Mouse (Mus musculus): Measurements from ENCODE around the gene Med20.

Gene Med20

DNA sequence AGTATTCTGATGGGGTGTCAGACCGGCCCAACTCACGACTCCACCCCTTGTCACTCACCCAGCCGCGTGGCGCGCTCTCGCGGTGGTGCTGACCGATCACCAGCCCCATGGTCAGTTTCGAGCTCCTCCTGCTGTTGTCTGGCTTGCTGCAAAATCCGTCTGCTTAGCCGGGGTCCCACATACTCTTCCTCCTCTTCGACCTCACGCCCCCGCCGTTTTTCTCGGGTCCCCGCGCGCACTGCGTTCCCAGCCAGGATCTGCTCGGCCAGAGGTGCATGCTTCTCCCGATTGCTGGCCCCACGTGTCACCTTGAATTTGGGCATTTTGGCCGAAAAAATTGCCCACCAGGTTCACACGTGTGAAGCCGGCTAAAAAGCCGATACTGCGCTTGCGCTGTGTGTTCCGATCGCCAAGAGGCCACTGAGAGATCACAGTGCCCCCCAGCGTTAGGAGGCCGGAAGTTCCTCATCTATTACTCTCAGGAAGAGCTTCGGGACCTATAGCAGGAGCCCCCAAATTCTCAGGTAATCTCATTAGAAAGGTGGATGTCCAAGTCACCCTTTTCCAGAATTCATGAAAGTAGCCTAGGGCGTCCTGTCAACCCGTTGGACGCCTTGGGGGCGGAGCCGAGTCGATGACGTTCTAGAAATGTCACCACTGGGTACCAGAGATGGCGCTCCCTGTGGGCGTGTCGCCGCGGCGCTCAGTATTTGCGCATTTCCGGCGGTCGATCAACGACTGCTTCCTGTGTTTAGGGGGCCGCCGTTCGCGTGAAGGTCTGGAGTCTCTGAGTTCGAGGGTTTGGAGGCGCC is at the start of gene Med20, which contains the start of the genes Bysl and Gm20517:
Gene Med20 (plus strand): TSS at position 734 of the 812 bp plus-strand sequence.
Gene Bysl (minus strand): TSS at position 644 of the 812 bp plus-strand sequence.
Gene Gm20517 (plus strand): TSS at position 741 of the 812 bp plus-strand sequence.
- peak; percentile 99 for DNase-seq

DNA sequence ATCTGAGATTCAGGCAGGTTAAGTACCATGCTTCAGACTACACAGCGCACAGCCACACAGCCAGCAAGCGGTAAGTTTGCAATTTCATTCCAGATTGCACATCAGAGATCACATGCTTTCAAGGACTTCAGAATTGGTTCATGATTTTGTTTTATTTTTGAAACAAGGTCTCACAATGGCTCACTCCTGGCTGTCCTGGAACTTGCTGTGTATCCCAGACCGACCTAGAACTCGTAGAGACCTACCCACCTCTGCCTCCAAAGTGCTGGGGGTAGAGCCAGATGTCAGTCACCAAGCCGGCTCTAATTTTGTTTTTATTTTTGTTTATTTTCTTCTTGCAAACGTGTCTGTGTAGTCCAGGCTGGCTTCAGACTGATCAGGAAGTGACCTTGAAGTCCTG is 48.5 kb upstream of the Med20 start:
- no peak for DNase-seq

DNA sequence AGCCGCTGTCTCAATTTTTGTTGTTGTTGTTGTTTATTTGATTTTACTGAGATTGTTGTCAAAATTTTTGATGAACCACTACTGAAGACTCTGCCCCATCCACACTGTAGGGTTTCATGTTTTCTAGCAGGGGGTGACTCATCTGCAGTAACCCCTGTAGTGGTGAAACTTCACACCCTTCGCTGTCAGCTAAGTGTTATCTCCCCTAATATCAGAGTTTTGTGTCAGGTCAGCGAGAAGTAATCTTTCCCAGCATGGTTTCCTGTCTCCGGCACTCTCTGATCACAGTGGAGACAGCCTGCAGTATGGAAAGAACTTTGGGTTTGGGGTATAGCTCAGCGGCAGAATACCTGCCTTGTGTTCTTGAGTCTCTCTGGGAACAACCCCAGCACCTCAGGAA is 46.8 kb upstream of the Med20 start:
- no peak for DNase-seq

DNA sequence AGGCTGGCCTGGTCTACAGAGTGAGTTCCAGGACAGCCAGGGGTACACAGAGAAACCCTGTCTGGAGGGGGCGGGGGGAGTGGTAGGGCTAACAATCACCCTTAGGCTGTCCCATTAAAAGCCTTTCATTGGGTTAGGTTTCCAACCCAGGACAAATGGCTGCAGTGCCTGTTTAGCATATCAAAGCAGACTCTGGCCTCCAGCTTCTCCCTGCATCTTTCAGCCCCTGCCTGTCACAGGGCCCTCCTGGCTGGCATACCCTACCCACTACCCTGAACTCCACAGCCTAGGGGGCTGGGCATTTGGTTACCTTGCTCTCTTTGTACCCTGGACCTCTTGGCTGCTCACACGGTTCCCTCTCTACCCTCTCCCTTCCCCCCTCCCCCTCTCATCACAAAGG is 45.2 kb upstream of the Med20 start:
- no peak for DNase-seq

DNA sequence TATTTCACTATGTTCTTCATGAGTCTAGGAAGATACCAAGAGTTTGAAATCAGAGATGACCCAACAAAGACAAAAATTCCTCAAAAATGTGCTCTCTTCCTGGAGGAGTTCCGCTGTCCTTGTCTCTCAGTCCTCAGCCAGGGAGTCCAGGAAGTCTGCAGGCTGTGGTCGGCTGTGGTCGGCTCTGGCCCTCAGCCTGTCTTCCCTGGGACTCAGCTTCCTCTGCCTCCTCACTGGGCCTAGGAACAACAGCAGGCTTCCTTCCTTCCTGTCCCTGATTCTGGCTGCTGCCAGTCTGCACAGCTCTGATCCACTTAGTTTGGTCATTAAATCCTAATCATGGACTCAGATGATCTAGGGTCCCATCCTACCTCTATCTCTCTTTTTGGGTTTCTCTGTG is 44.1 kb upstream of the Med20 start:
- peak; percentile 31 to 58 for DNase-seq

DNA sequence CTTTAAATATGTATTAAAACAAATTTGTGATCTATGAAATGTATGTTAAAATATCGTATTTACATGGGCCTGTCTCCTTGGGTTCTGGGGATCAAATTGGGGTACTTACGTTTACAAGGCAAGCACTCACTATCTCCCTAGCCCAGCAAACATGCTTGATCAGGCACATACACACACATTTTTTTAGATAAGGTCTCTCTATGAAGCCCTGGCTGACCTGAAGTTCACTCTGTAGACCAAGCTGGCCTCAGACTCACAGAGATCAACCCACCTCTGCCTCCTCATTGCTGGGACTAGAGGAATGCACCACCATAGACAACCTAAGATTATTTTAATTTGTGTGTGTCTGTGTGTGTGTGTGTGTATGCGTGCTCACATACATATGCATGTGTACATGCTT is 43.0 kb upstream of the Med20 start:
- DNase-seq, result no peak

DNA sequence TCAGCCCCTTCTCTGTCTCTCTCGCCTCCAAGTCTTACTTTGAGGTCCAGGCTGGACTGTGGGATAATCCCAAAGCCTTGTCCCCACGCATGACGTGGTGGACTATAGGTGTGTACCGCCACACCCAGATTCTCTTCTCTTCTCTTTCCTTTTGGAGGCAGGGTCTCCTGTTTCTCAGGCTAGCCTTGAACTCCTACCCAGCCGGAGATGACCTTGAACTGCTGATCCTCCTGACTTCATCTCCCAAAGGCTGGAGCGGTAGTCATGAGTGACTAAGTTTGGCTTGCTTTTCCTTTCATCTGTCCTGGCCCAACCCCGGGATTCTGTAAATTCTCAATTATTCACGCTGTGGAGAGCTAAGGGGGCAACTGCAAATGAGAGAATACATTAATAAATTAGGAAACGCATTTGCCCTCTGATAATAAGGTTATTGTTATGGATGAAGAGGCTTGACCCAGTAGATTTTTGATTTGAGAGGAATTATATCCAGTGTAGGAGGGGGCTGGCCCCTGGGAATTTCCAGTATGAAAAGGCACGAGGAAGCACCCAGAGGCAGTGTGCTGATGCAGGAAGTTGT is 42.3 kb upstream of the Med20 start:
- no peak for DNase-seq

DNA sequence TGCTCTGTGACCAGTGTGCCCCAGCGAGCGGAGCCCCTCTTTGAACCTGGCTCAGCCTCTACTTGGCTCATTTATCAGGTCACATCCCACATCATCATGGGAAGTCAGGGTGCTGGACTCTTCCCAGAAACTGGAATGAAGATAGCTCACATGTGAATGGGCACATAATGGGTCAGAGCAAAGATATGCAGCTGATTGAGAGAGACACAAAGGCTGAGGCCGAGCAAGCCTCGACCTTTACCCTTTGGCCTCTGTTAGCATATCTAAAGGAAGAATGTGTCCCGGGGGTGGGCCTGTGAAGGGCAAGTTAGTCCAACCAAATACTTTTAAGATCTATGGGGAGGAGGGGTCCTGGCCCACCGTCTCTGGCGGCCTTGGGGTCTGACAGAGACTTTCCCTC is 39.8 kb upstream of the Med20 start:
- no peak for DNase-seq

DNA sequence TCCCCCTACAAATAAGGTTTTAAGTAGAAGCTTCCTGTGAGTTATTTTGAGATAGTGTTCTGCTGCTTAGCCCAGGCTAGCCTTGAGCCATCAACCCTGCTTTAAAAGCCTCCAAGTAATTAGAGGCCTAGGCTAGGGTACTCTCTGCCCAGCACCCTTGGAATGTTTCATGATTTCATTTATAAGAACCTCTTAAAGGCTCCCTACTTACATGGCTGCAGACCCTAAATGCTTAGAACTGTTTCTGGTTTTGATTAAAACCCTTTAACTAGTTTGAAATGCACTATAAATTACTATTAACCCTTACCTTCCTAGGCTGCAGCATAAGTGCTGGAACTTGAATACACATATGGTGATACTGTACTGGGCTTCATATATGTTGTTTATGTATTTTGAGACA is 38.9 kb upstream of the Med20 start:
- no peak for DNase-seq

DNA sequence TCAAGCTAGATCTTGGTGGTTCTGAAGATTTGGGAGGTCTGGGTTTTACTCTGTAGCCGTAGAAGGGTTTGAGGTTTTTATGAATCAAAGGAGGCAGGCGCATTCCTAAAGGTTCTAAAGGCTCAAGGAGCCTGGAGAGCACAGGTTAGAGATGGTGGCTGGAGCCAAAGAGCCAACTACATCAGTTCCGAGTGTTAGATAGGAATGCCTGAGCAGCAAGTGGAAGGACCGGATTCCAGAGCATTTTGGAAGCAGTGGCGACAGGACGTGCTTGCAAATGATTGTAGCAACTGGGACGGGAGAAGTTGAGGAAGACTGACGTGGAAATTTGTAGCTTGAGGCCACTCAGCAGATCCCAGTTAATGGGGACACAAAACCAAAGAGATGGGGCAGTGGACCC is 37.4 kb upstream of the Med20 start:
- DNase-seq, result no peak

DNA sequence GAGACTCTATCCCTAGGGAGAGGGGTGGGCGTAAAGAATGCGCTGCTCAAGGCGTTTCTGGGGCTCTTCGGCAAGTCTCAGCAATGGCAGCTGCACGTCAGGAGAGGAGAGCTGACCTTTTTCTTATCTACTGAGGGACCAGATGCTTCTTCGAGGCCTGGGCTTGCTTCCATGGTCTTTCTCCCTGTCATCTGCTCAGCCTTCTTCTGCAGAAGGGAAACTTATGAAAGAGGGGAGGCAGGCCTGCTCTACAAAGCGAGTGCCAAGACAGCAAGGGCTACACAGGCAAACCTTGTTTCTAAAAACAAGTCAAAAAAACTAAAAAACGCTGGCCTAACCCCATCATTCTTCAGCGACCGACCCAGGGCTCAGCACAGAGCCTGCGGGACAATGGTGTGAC is 36.6 kb upstream of the Med20 start:
- peak in 1 of 2 experiments; percentile 13 for DNase-seq

DNA sequence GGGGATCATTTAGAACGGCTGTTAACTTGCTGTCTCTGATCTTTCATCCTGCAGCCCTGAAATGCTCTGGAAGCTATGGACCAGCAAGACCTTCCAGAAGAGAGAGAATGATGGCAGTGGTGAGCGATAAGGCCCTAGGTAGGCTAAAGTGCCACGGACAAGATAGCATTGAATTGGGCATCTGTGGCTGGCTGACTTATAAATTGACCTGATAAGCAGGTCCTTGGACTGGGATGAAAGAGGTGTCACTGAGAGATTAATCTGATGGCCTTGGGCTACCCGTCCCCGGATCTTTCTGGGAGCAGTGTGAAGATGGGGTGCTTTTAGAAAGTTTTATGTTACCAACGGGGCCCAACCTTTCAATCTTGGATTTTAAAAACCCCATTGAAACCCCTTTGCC is 32.7 kb upstream of the Med20 start:
- no peak for DNase-seq

DNA sequence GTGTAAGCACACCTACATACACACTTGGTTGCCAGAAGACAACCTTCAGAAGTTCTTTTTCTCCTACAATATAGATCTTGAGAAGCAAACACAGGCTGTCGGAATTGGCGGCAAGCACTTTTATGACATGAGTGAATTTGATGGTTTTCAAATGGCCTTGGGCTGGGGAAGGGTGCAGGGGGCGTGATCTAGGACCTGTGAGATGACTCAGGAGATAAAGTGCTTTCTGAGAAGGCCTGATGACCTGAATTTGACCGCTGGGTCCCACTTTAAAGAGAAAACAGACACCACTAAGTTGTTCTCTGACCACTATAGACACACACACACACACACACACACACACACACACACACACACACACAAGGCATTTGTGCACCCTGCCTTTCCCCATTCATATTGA is 30.4 kb upstream of the Med20 start:
- no peak for DNase-seq

DNA sequence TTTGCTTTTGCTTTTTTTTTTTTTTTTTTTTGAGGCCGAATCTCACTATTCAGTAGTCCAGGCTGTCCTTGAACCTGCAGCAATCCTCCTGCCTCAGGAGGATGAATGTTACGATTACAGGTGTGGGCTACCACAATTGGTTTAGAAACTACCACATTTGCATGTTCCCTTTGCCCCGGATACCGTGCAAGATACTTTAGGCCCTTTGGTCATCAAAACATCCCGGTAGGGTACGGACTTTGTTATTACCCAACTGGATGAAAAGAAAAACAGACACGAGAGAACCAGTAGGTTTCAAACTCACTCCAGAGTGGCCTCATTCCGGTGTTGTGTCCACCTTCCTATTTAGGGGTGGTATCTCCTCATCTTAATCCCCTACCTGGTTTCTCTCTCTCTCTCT is 22.9 kb upstream of the Med20 start:
- DNase-seq, result no peak

DNA sequence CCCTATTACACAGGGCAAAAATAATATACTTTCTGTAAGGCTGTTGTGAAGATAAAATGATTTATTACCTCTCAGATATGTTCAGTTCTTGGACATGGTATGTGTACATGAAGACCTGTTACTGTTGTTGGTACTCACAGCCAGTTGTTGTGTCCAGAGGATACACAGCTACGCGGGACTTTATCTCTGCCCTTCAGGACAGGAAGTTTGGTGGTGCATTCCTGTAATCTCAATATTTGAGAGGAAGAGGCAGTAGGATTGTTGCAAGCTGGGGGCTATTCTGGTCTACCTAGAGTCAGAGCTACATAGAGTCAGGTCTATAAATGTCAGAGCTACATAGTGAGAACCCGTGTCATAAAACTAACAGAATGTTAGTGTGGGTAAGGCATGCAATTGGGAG is 20.3 kb upstream of the Med20 start:
- DNase-seq, result no peak

DNA sequence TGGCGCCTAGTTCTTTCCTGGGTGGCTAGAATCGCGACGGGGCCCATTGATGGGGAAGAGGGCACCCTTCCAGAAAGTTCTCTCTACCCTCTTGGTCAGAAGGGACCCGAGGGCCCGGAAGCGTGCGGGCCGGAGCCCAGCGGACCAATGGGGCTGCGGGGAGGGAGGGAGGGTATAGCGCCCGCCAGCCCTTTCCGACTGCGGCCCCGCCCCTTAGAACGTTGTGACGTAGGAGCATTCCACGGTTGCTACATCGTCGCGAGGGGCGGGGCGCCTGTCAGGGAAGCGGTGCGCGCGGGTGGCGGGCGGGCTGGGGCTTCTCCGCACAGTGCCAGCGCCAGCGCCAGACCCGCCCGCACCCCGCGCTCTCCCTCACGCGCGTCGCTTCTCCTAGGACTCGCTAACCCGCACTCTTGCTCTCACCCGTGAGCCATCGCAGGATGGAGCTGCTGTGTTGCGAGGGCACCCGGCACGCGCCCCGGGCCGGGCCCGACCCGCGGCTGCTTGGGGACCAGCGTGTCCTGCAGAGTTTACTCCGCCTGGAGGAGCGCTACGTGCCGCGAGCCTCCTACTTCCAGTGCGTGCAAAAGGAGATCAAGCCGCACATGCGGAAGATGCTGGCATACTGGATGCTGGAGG is 18.0 kb upstream of the Med20 start:
- DNase-seq, result peak; percentile 99

DNA sequence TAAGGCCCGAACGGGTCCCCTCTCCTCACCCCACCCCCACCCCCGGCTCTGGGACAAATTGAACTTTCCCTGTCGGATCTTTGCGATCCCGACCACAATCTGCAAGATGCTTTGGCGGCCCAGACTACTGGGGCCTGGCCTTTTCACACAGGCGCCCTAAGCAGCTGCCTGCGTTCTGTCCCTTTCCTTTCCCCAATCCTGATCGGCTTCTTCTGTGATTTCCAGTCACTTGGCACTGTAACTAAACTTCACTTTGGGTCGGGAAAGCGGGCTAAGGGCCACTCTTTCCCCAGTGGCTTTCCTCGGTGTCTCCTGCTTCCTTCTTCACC is 17.6 kb upstream of the Med20 start:
- no peak for DNase-seq

DNA sequence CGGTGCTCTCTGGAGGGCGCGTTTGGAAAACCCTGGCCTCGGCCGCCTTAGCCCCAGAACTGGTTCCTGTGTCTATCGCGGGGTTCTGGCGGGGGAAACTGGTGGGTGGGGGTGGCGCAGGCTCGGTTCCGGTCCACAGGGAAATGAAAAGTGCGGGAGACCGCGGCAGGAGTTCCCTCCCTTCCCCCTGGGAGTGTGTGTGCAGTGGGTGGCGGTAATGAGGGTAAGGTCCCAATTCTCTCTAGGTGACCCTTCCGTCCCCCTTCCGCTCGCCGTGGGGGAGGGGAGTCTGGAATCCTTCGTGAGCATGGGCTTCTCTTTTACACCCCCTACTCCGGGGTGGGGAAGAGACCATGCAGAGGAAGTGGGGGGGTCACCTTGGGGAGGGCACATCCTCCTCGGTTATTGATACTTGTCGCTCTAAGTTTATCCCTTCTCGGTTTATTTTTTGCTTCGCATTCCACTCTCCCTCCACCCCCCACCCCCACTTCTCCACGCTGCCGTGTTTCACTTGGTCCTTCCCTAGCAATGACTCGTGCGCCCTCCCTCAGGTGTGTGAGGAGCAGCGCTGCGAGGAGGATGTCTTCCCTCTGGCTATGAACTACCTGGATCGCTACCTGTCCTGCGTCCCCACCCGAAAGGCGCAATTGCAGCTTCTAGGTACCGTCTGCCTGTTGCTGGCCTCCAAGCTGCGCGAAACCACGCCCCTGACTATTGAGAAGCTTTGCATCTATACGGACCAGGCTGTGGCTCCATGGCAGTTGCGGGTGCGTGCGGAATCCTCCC is 17.0 kb upstream of the Med20 start:
- peak; percentile 66 to 75 for DNase-seq

DNA sequence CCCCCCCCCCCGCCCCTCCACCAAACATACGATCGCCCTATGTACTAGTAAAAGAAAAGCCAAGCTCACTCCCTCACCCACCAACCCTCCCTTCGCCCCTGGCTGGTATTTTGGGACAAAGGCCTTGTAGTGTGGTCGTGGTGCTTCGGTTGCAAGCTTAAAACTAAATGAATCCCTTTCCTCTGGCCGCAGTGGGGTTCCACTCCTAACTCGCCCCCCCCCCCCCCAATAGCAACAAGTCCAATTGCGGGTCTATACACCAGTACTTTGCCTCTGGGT is 16.5 kb upstream of the Med20 start:
- DNase-seq, result no peak

DNA sequence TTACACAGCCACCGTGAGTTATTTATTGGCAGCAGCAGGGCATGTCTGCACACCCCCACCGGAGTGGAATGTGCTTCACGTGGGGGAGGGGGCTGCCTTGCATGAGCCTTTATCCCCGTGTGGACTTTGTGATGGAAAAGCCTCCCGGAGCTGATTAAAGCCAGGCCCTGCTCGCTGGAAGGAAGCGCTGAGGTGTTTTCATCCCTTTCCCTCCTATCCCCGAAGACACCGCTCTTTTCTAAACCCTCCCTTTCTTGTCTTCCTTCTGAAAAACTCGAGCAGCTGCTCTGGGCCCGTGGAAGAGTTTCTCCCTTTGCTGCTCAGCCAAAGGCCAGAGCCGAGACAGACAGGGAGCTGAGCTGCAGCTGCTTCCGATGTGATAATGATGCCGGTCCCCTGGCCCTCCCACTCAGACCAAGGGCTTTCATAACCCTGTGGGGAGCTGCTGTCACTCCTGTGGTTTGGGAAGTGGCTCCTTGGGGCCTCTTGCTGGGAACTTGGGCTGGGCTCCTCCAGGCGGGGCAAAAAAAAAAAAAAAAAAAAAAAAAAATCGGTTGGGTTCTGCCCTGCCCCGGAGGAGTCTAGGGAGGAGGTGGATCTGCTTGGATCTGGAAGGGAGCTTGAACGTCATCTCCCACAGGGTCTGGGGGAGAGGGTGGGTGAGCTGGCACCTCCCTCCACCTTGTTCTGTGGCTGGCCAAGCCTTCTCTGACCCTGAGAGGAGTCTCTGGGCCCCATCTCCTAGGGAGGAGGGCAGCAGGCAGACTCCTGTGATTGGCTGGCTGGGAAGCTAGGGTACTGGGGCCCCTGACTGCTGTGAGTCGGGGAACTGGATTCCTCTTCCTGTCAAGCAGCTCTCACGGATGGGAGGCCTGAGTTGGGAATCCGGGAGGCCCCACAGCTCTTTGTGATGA is 15.9 kb upstream of the Med20 start:
- DNase-seq, result peak; percentile 73 to 85

DNA sequence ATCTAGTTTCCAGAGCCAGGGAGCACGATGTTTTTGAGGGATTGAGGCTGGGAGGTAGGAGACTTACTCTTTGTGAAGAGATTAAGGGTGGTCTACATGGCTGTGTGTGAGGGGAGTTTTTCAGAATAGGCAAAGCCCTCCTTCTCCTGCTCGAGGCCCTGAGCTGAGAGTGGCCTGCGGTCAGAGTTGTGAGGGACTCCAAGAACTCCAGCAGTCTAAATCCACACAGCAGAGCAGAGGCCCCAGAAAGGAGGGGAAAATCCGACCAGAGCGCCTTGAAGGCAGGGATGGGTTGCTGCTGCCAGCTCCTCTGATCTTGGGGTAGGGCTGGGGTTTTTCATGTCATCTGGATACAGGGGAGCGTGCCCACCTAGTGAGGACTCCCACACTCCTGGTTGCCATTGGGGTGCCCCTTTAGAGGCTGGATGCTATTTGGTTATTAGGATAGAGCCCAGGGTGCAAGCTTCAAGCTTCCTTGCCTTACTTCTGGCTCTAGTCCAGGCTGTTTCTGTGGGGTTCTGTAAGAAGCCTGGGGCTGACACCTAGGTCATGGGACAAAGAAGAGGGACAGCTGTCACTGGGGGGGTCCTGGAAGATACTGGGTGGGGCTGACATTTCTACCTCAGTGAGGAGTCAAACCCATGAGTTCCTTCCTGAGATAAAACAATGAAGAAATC is 15.1 kb upstream of the Med20 start:
- peak in 1 of 2 experiments; percentile 13 for DNase-seq

DNA sequence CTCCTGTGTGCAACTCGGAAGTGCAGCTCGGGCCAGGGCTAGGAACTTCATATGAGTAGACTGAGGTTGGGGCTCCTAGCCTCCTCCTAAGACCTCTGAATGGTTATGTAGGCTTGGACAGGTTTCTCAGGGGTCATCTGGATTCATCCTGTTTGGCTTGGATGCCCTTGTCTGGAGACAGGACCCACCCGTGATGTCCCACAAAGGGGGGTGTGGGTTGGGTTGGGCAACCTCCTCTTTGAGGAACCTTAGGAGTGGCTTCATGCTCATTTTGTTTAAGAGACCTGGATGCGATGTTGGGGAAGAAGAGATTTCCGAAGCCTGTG is 14.6 kb upstream of the Med20 start:
- peak in 1 of 2 experiments; percentile 18 for DNase-seq

Data from kidney, postnatal 4 days (tissue).